Mouse (Mus musculus) G1E (cell line): ENCODE results near the gene Urb1.

Source experiments
- CTCF ChIP-seq: IDR thresholded peaks from 2 replicates; pipeline ENCODE4 v1.5.1; 2012; ENCODE audit warnings: low read depth, low read length, inconsistent platforms, mixed read lengths
- GATA1 ChIP-seq: IDR thresholded peaks from 2 replicates; pipeline ENCODE4 v1.6.1; 2012; ENCODE audit warnings: borderline replicate concordance, low read length, inconsistent platforms, mixed read lengths
- GATA2 ChIP-seq: IDR thresholded peaks from 2 replicates; pipeline ENCODE4 v1.6.1; 2012; ENCODE audit warnings: low read depth, low read length, inconsistent platforms, borderline replicate concordance
- POLR2AphosphoS5 ChIP-seq: IDR thresholded peaks from 2 replicates; pipeline ENCODE4 v1.6.1; 2012; ENCODE audit warnings: low read depth, low read length, inconsistent platforms; ENCODE audit not compliant: insufficient replicate concordance
- TAL1 ChIP-seq: conservative IDR thresholded peaks from 2 replicates; pipeline ENCODE4 v1.6.1; 2012; ENCODE audit warnings: low read depth, low read length, inconsistent platforms, mixed read lengths

- no peak for TF ChIP-seq CTCF
- TF ChIP-seq GATA1, result no peak
- TF ChIP-seq TAL1, result no peak
- TF ChIP-seq GATA2, result no peak
- no peak for TF ChIP-seq POLR2AphosphoS5
Observed at GRCm38 (mm10) chr16:90798446-90798845, 11.8 kb downstream of the Urb1 start.
